Mouse (Mus musculus): ENCODE data around the gene Fam131c. TPM values are rescaled to one million over a fixed set of nuclear protein-coding genes. Genes with fewer than 3 reads are reported as not detected.

The Fam131c gene
- polyA plus RNA-seq, 1 experiment from 2014 or later: 0.29 TPM

DNA sequence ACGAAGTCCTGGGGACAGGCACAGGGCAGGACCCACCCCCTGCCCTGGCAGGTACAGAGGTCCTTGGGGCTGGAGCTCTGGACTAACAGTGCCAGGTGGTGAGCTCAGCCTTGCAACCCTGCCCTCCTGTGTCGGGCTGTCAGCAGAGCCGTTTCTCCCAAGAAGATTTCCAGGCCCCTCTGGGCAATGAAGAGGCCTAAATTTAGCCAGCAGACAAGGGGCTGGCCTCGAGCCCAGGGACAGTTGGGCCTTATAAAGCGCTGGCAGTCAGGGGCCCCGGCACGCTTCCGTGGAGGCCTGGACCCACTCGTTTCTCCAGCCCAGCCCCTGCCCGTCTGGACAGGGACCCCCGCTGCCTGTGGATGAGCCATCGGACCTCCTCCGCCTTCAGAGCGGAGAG is 53.4 kb downstream of the Fam131c start:
- H3K4me1 ChIP-seq: peaks cover 38% of the 10 kb centered on the region
- WGBS: 51% methylated on average over 14 of the region's 14 CpGs

GRCm38 (mm10) chr4:141422841-141423240 is 54.8 kb downstream of the Fam131c start:
- Histone ChIP-seq H3K27me3 (ENCODE audit: low read depth, poor library complexity, severe bottlenecking) (peaks cover 72% of the 10 kb centered on the region), H3K36me3 (no peaks in the 10 kb centered on the region), H3K27ac (no peak overlapping the region), H3K4me1 (peaks cover 38% of the 10 kb centered on the region), H3K4me3 (no peak overlapping the region), H3K9me3 (replicated peaks) (no peaks in the 10 kb centered on the region)
- no peak for DNase-seq (ENCODE audit: low spot score)
- WGBS: 88% methylated on average over 5 of the region's 5 CpGs

More for the DNA sequence above, 53.4 kb downstream of the Fam131c start:
- H3K4me3 ChIP-seq: no peak overlapping the region
- no peaks in the 10 kb centered on the region for H3K9me3 ChIP-seq (replicated peaks)
- no peak overlapping the region for H3K27ac ChIP-seq
- DNase-seq (ENCODE audit: low spot score): no peak
- peaks cover 58% of the 10 kb centered on the region for H3K27me3 ChIP-seq (ENCODE audit: low read depth, poor library complexity, severe bottlenecking)
- no peaks in the 10 kb centered on the region for H3K36me3 ChIP-seq

DNA sequence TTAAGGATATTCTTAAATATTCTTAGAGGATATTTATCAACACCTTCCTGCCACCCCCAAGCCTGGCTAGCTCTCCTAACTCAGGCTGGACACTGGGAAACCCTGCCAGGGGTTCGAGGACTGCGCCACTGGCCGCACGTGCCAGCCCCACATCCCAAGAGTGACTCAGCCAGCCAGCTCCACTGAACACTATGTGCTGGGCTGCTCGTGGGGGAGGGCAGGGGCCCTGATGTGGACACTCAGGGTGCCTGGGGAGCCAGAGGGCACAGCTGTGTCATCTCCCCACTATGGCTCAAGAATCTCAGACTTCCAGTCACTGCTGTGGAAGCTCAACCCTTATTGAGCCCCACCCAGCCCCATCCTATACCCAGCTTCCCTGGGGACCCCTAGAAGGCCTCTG is 55.3 kb downstream of the Fam131c start:
- peaks cover 38% of the 10 kb centered on the region for H3K4me1 ChIP-seq
- peaks cover 77% of the 10 kb centered on the region for H3K27me3 ChIP-seq (ENCODE audit: low read depth, poor library complexity, severe bottlenecking)
- 87% methylated on average over 5 of the region's 5 CpGs for WGBS

GRCm38 (mm10) chr4:141423691-141424431 is 55.8 kb downstream of the Fam131c start:
- 87% methylated on average over 13 of the region's 13 CpGs for WGBS
- DNase-seq (ENCODE audit: low spot score): no peak
- no peaks in the 10 kb centered on the region for H3K9me3 ChIP-seq (replicated peaks)
- H3K36me3 ChIP-seq: no peaks in the 10 kb centered on the region
- peaks cover 79% of the 10 kb centered on the region for H3K27me3 ChIP-seq (ENCODE audit: low read depth, poor library complexity, severe bottlenecking)
- no peak overlapping the region for H3K4me3 ChIP-seq
- no peak overlapping the region for H3K27ac ChIP-seq
- H3K4me1 ChIP-seq: peaks cover 38% of the 10 kb centered on the region

More for the DNA sequence above, 55.3 kb downstream of the Fam131c start:
- H3K9me3 ChIP-seq (replicated peaks): no peaks in the 10 kb centered on the region
- no peak overlapping the region for H3K4me3 ChIP-seq
- H3K36me3 ChIP-seq: no peaks in the 10 kb centered on the region
- DNase-seq (ENCODE audit: low spot score): no peak
- H3K27ac ChIP-seq: no peak overlapping the region

- Histone ChIP-seq H3K4me3 (peak overlapping the region; percentile 49), H3K9me3 (replicated peaks) (no peaks in the 10 kb centered on the region), H3K36me3 (no peaks in the 10 kb centered on the region), H3K27ac (peak overlapping the region; percentile 39; the same call in 1 of the 2 replicates), H3K4me1 (peaks cover 26% of the 10 kb centered on the region), H3K27me3 (ENCODE audit: low read depth, poor library complexity, severe bottlenecking) (peaks cover 74% of the 10 kb centered on the region)
- peak; percentile 42 for DNase-seq (ENCODE audit: low spot score)
- 6% methylated on average over 36 of the region's 36 CpGs for WGBS
Observed at GRCm38 (mm10) chr4:141425484-141426479, 57.8 kb downstream of the Fam131c start.

GRCm38 (mm10) chr4:141426796-141427745 is 59.1 kb downstream of the Fam131c start:
- DNase-seq (ENCODE audit: low spot score): no peak
- Histone ChIP-seq H3K9me3 (replicated peaks) (no peaks in the 10 kb centered on the region), H3K4me3 (no peak overlapping the region), H3K4me1 (peaks cover 15% of the 10 kb centered on the region), H3K27ac (no peak overlapping the region), H3K27me3 (ENCODE audit: low read depth, poor library complexity, severe bottlenecking) (peaks cover 68% of the 10 kb centered on the region), H3K36me3 (no peaks in the 10 kb centered on the region)
- WGBS: 76% methylated on average over 10 of the region's 10 CpGs

GRCm38 (mm10) chr4:141427921-141428320 is 59.9 kb downstream of the Fam131c start:
- Histone ChIP-seq H3K27me3 (ENCODE audit: low read depth, poor library complexity, severe bottlenecking) (peaks cover 62% of the 10 kb centered on the region), H3K9me3 (replicated peaks) (no peaks in the 10 kb centered on the region), H3K4me3 (no peak overlapping the region), H3K27ac (no peak overlapping the region), H3K36me3 (no peaks in the 10 kb centered on the region), H3K4me1 (peaks cover 17% of the 10 kb centered on the region)
- DNase-seq (ENCODE audit: low spot score): no peak
- 87% methylated on average over 13 of the region's 13 CpGs for WGBS

- peaks cover 51% of the 10 kb centered on the region for H3K27me3 ChIP-seq (ENCODE audit: low read depth, poor library complexity, severe bottlenecking)
- H3K4me1 ChIP-seq: peaks cover 17% of the 10 kb centered on the region
- 88% methylated on average over 6 of the region's 6 CpGs for WGBS
- H3K4me3 ChIP-seq: no peak overlapping the region
- no peaks in the 10 kb centered on the region for H3K9me3 ChIP-seq (replicated peaks)
- DNase-seq (ENCODE audit: low spot score): no peak
- H3K36me3 ChIP-seq: no peaks in the 10 kb centered on the region
- no peak overlapping the region for H3K27ac ChIP-seq
Observed at GRCm38 (mm10) chr4:141429381-141429780, 61.4 kb downstream of the Fam131c start.

- DNase-seq (ENCODE audit: low spot score): no peak
Observed at GRCm38 (mm10) chr4:141429847-141430246, 61.8 kb downstream of the Fam131c start.

DNA sequence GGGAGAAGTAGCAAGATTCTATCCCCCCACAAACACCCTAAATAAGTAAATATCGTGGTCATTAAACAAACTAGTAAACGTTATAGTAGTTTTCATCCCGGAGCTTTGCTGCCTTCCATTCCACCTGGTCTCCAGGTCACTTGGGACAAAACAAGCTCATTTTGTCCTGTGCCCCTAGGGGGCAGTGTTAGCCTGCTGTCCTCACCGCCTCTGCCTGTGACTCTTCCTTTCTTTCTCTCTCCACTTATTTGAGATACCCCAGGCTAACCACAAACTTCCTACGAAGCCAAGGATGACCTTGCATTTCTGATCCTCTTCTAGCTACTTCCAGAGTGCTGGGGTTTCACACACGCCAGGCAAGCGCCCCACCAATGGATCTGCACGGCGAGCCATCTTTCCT is 63.0 kb downstream of the Fam131c start:
- H3K4me1 ChIP-seq: peaks cover 5% of the 10 kb centered on the region
- no peak overlapping the region for H3K27ac ChIP-seq
- H3K36me3 ChIP-seq: no peaks in the 10 kb centered on the region
- H3K27me3 ChIP-seq (ENCODE audit: low read depth, poor library complexity, severe bottlenecking): peaks cover 35% of the 10 kb centered on the region; the same call in 1 of the 2 replicates
- H3K9me3 ChIP-seq (replicated peaks): no peaks in the 10 kb centered on the region
- no peak overlapping the region for H3K4me3 ChIP-seq
- DNase-seq (ENCODE audit: low spot score): peak; percentile 73
- WGBS: 49% methylated on average over 9 of the region's 9 CpGs

More at GRCm38 (mm10) chr4:141429847-141430246, 61.8 kb downstream of the Fam131c start:
- no peaks in the 10 kb centered on the region for H3K9me3 ChIP-seq (replicated peaks)
- H3K4me1 ChIP-seq: peaks cover 16% of the 10 kb centered on the region
- no peaks in the 10 kb centered on the region for H3K36me3 ChIP-seq
- H3K27ac ChIP-seq: no peak overlapping the region
- H3K4me3 ChIP-seq: no peak overlapping the region
- peaks cover 46% of the 10 kb centered on the region for H3K27me3 ChIP-seq (ENCODE audit: low read depth, poor library complexity, severe bottlenecking)
- 48% methylated on average over 9 of the region's 9 CpGs for WGBS

DNA sequence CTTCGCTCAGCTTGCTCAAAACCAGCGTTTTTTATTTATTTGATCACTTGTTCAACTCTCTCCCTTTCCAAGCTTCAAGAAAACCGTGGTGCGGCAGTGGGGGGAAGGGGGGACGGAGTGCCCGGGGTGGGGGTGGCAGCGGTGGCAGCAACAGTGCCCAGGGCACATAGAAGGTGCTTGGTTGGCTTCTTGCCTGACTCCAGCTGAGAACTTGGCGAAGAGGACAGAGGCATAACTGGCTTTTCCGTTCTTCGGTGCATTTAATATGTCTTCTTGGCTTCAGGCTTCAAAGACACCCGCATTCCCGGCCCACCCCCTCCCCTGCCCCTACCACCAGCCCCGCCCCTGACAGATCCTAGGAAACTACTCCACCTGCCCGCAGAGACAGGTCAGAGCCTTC is 64.6 kb downstream of the Fam131c start:
- Histone ChIP-seq H3K27ac (no peak overlapping the region), H3K4me1 (0 out of 2 replicates have a peak, but pooled peaks cover 2% of the 10 kb centered on the region), H3K4me3 (no peak overlapping the region), H3K36me3 (no peaks in the 10 kb centered on the region), H3K9me3 (replicated peaks) (no peaks in the 10 kb centered on the region), H3K27me3 (ENCODE audit: low read depth, poor library complexity, severe bottlenecking) (peaks cover 18% of the 10 kb centered on the region; the same call in 1 of the 2 replicates)
- 63% methylated on average over 14 of the region's 14 CpGs for WGBS
- DNase-seq (ENCODE audit: low spot score): no peak

- H3K27me3 ChIP-seq (ENCODE audit: low read depth, poor library complexity, severe bottlenecking): 0 out of 2 replicates have a peak, but pooled peaks cover 13% of the 10 kb centered on the region
- WGBS: 84% methylated on average over 18 of the region's 18 CpGs
- no peaks in the 10 kb centered on the region for H3K9me3 ChIP-seq (replicated peaks)
Observed at GRCm38 (mm10) chr4:141433191-141433590, 65.2 kb downstream of the Fam131c start.

More at GRCm38 (mm10) chr4:141433191-141433590, 65.2 kb downstream of the Fam131c start:
- no peaks in the 10 kb centered on the region for H3K36me3 ChIP-seq
- no peak for DNase-seq (ENCODE audit: low spot score)
- H3K27ac ChIP-seq: no peak overlapping the region
- H3K4me3 ChIP-seq: no peak overlapping the region
- H3K4me1 ChIP-seq: 0 out of 2 replicates have a peak, but pooled peaks cover 2% of the 10 kb centered on the region
